Comparison of ENCODE assay signal across 9 mouse cellular contexts in the genomic region with DNA sequence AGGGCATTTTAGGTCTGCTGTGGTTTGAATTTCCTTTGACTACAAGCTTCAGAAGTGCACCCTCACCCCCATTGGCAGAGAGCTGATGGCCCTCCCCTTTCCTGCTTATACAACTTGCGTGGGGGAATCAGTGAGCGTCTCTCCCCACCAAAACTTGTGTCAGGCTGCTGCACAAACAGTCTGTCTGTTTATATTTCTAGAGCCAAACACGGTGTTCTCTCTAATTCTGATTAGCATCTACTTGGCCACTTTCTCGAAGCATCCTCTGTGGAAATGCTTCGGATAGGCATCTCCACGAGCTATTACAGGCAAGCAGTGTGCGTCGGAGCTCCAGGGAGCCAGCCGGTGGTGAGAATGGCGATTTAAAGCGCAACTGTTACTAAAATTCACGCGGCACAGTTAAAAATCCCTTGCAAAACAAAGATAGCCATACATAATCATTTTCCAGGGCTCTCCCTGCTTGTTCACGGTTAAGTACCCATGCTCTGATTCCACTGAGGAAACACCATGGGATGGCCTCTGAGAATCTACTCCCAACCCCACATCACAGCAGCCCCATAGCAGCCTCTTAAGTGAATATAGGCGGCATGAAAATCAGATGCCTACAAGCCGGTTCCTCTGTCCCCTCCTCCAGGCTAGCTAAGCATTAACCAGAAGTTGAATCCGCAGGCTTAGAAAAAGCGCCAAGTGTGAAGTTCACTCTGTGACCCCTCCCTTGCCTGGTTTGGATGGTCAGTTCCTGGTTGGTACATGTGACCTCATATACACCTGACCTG.
DNase-seq lines count a peak whose midpoint lies in the region; ATAC-seq lines count a peak whose summit lies in the region.
"Had no signal": no experiment of that assay in that cellular context is flagged by ENCODE, and none has a peak within 500 bp of the region (broad histone marks: within the 10 kb centered on the region; RNA-seq: fewer than 3 reads in every experiment).

No protein-coding gene starts in this region.

- peaks cover 15% of the 10 kb centered on the region for H3K4me1 ChIP-seq in embryonic facial prominence, embryonic 13.5 days
- no peaks in the 10 kb centered on the region for H3K4me1 ChIP-seq in liver, embryonic 12.5 days
- peaks cover 5% of the 10 kb centered on the region; the same call in 1 of the 2 replicates for H3K4me1 ChIP-seq in stomach, embryonic 14.5 days (ENCODE audit: control insufficient read depth, insufficient read depth, low read length)
- H3K4me1 ChIP-seq: megakaryocyte, embryonic 14.5 days had no signal

- no peaks in the 10 kb centered on the region for H3K27me3 ChIP-seq in embryonic facial prominence, embryonic 13.5 days
- no peaks in the 10 kb centered on the region for H3K27me3 ChIP-seq in liver, embryonic 12.5 days (replicated peaks)
- H3K27me3 ChIP-seq in stomach, embryonic 14.5 days (ENCODE audit: control insufficient read depth, insufficient read depth, low read length), result no peaks in the 10 kb centered on the region
- H3K27me3 ChIP-seq: megakaryocyte, embryonic 14.5 days had no signal

- no peak overlapping the region for H3K27ac ChIP-seq in embryonic facial prominence, embryonic 13.5 days
- no peak overlapping the region; the same call in 1 of the 2 replicates for H3K27ac ChIP-seq in liver, embryonic 12.5 days
- no peak overlapping the region for H3K27ac ChIP-seq in stomach, embryonic 14.5 days (ENCODE audit: low read length)

- WGBS in embryonic facial prominence, embryonic 13.5 days, result 21% methylated on average over 18 of the region's 18 CpGs
- WGBS in liver, embryonic 12.5 days (ENCODE audit: insufficient replicate concordance), result 31% methylated on average over 18 of the region's 18 CpGs
- WGBS in stomach, embryonic 14.5 days, result 22% methylated on average over 18 of the region's 18 CpGs

- peak overlapping the region; percentile 57 for H3K4me2 ChIP-seq in embryonic facial prominence, embryonic 13.5 days
- peak overlapping the region; percentile 37 for H3K4me2 ChIP-seq in liver, embryonic 12.5 days
- H3K4me2 ChIP-seq in stomach, embryonic 14.5 days (replicated peaks; ENCODE audit: low read depth, low read length), result peak overlapping the region; percentile 38

- ATAC-seq in frontal cortex, adult (ENCODE audit: low TSS enrichment), result peak; percentile 85
- no peak for ATAC-seq in embryonic facial prominence, embryonic 13.5 days (ENCODE audit: insufficient number of reproducible peaks, insufficient read depth, low FRiP score, low TSS enrichment, low read depth)
- peak; percentile 49; the same call in 1 of the 2 replicates for ATAC-seq in liver, embryonic 12.5 days
- ATAC-seq in stomach, embryonic 14.5 days (ENCODE audit: insufficient number of reproducible peaks, insufficient read depth, low FRiP score, low read depth), result no peak

- H3K4me3 ChIP-seq in embryonic facial prominence, embryonic 13.5 days, result peak overlapping the region; percentile 30
- H3K4me3 ChIP-seq in liver, embryonic 12.5 days, result no peak overlapping the region
- H3K4me3 ChIP-seq in stomach, embryonic 14.5 days (ENCODE audit: low read depth, low read length), result peak overlapping the region; percentile 4; the same call in 1 of the 2 replicates
- H3K4me3 ChIP-seq: megakaryocyte, embryonic 14.5 days had no signal

- no peak for DNase-seq in frontal cortex, postnatal 10 days (ENCODE audit: low spot score in 2 of 2)
- DNase-seq in kidney, adult 8-10 months, result peak; percentile 87 to 94
- DNase-seq in natural killer cell, adult 2 months (ENCODE audit: low spot score in 2 of 2), result no peak
- no peak for DNase-seq in urinary bladder, postnatal 36 days (ENCODE audit: low spot score in 2 of 2)

- H3K36me3 ChIP-seq in embryonic facial prominence, embryonic 13.5 days, result no peaks in the 10 kb centered on the region
- no peaks in the 10 kb centered on the region for H3K36me3 ChIP-seq in liver, embryonic 12.5 days
- H3K36me3 ChIP-seq in stomach, embryonic 14.5 days (ENCODE audit: control insufficient read depth, insufficient read depth, low read length), result no peaks in the 10 kb centered on the region

- H3K9me3 ChIP-seq in embryonic facial prominence, embryonic 13.5 days, result no peaks in the 10 kb centered on the region
- H3K9me3 ChIP-seq in liver, embryonic 12.5 days (replicated peaks), result no peaks in the 10 kb centered on the region
- no peaks in the 10 kb centered on the region for H3K9me3 ChIP-seq in stomach, embryonic 14.5 days (ENCODE audit: control insufficient read depth, low read depth, low read length)

- no peak overlapping the region for H3K9ac ChIP-seq in embryonic facial prominence, embryonic 13.5 days
- H3K9ac ChIP-seq in liver, embryonic 12.5 days, result no peak overlapping the region
- H3K9ac ChIP-seq in stomach, embryonic 14.5 days (replicated peaks; ENCODE audit: low read depth, low read length), result peak overlapping the region; percentile 2; the same call in 1 of the 2 replicates

Comparison
In these comparisons a context has a peak if more than half of its experiments do, and no peak if none do; other contexts are left out.
1. ATAC-seq: peak in frontal cortex, adult (single experiment) and liver, embryonic 12.5 days (single experiment); none in embryonic facial prominence, embryonic 13.5 days (single experiment) and stomach, embryonic 14.5 days (single experiment).
2. DNase-seq: peak in kidney, adult 8-10 months (2 of 2); none in frontal cortex, postnatal 10 days (0 of 2), natural killer cell, adult 2 months (0 of 2) and urinary bladder, postnatal 36 days (0 of 2).
3. Peak in every context shown above with its lines, with median percentiles within 50 percentile points of each other: H3K4me2 ChIP-seq.